Mouse (Mus musculus) duodenum, adult 2 months (tissue): ENCODE data around the gene Mrpl17. TPM values are rescaled to one million over a fixed set of nuclear protein-coding genes. Genes with fewer than 3 reads are reported as not detected.

Source experiments
- polyA plus RNA-seq: library from polyadenylated mRNA; depleted of rRNA; stranded (reverse); fragments of >200 nt; gene quantifications from 2 replicates; pipeline ENCODE4 v1.2.3, GENCODE M21; 2012; ENCODE audit warnings: low replicate concordance; rRNA removed

The Mrpl17 gene
- 80.0 and 139 TPM in 2 replicates for polyA plus RNA-seq

GRCm38 (mm10) chr7:105810877-105811489 is at the start of gene Mrpl17:
Gene Mrpl17, minus strand, starts transcription at chr7:105811099.

GRCm38 (mm10) chr7:105787285-105788140 is 23.4 kb downstream of the Mrpl17 start, which contains the start of gene Dchs1:
Gene Dchs1, minus strand, starts transcription at chr7:105787654.

Other genes with a start within 250 kb of the Mrpl17 start
- gene Apbb1, start 229.4 kb downstream of the Mrpl17 start, polyA plus RNA-seq = 17.9 and 21.9 TPM in 2 replicates
- gene Hpx, start 211.0 kb downstream of the Mrpl17 start, polyA plus RNA-seq = 0.15 and 0.50 TPM in 2 replicates
- 13.5 and 19.7 TPM in 2 replicates for gene Trim3, start 177.5 kb downstream of the Mrpl17 start, polyA plus RNA-seq
- 87.5 and 178 TPM in 2 replicates for gene Timm10b, start 171.0 kb downstream of the Mrpl17 start, polyA plus RNA-seq
- gene Arfip2, start 170.7 kb downstream of the Mrpl17 start, polyA plus RNA-seq = 39.4 and 72.4 TPM in 2 replicates
- 359 and 495 TPM in 2 replicates for gene Gm45799, start 170.5 kb downstream of the Mrpl17 start, polyA plus RNA-seq
- 0.39 and 0.41 TPM in 2 replicates for gene Dnhd1, start 160.3 kb downstream of the Mrpl17 start, polyA plus RNA-seq
- gene Ilk, start 74.5 kb downstream of the Mrpl17 start, polyA plus RNA-seq = 40.4 and 43.6 TPM in 2 replicates
- gene Rrp8, start 73.7 kb downstream of the Mrpl17 start, polyA plus RNA-seq = 2.2 and 3.2 TPM in 2 replicates
- 472 and 915 TPM in 2 replicates for gene Taf10, start 66.7 kb downstream of the Mrpl17 start, polyA plus RNA-seq
- gene Tpp1, start 58.9 kb downstream of the Mrpl17 start, polyA plus RNA-seq = 41.0 and 106 TPM in 2 replicates
- gene Dchs1, start 23.4 kb downstream of the Mrpl17 start, polyA plus RNA-seq = 2.5 and 3.3 TPM in 2 replicates
- gene Gm4070, start 142.9 kb upstream of the Mrpl17 start, polyA plus RNA-seq = 0.06 and 0.18 TPM in 2 replicates